Mouse (Mus musculus): Measurements from ENCODE around the gene Grik4. TPM values are rescaled to one million over a fixed set of nuclear protein-coding genes. Genes with fewer than 3 reads are reported as not detected.

The Grik4 gene
- polyA plus RNA-seq, 1 experiment from 2014 or later: 1.1 TPM

DNA sequence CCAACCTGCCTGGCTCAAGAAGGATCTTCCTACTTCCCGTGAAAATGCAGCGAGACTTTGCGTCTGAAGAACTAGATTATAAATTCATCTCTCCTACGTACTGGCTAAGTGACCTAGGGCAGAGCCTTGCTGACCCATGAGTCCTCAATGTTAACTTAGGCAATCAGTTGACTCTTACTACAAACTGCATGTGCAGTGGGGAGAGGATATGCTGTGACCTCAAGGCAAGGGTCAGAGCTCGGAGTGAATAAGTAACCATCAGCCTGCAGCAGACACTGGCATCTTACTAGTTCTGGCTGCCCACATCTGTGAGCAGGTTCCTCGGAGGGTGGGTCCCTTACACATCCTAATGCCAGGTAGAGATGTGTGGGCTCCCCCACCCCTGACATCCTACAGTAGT lies 216.6 kb downstream of the Grik4 start:
- DNase-seq (ENCODE audit: low spot score) (no peak), ATAC-seq (replicated peaks; ENCODE audit: low FRiP score) (no peak)
- H3K27me3 ChIP-seq (ENCODE audit: control insufficient read depth, insufficient read depth, low read length): no peaks in the 10 kb centered on the region
- no peaks in the 10 kb centered on the region for H3K36me3 ChIP-seq (ENCODE audit: control insufficient read depth, insufficient read depth, low read length)
- no peaks in the 10 kb centered on the region for H3K9me3 ChIP-seq (ENCODE audit: control insufficient read depth, low read length)
- H3K4me1 ChIP-seq (replicated peaks; ENCODE audit: control insufficient read depth, insufficient read depth, low read length): no peaks in the 10 kb centered on the region
- H3K4me3 ChIP-seq (ENCODE audit: low read depth, low read length): no peak overlapping the region
- no peak overlapping the region for H3K27ac ChIP-seq (ENCODE audit: low read depth, low read length)
- H3K9ac ChIP-seq (ENCODE audit: low read length): no peak overlapping the region
- WGBS: 88% methylated on average over 6 of the region's 6 CpGs
- no peak overlapping the region for H3K4me2 ChIP-seq (ENCODE audit: low read depth, low read length, severe bottlenecking)

DNA sequence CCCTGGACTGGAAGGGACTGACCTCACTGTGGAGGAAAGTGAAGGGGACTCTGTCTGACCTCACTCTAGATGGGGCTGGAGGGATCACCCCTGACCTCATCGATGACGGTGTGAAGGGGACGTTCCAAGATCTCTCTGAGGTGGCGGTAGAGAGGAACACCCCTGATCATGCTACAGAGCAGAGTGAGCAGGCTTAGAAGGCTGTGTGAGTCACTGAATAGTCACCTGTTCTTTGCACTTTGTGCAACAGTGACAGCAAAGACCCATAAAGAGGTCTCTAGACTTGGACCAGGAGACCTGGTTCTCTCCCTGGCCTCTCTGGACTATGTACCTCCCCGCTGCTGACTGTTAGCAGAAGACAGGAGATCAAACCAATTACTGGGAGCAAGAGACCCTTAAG lies 217.1 kb downstream of the Grik4 start:
- DNase-seq (ENCODE audit: low spot score): no peak
- no peak overlapping the region for H3K9ac ChIP-seq (ENCODE audit: low read length)
- H3K36me3 ChIP-seq (ENCODE audit: control insufficient read depth, insufficient read depth, low read length): no peaks in the 10 kb centered on the region
- 91% methylated on average over 5 of the region's 5 CpGs for WGBS
- H3K4me2 ChIP-seq (ENCODE audit: low read depth, low read length, severe bottlenecking): no peak overlapping the region
- no peaks in the 10 kb centered on the region for H3K27me3 ChIP-seq (ENCODE audit: control insufficient read depth, insufficient read depth, low read length)
- H3K9me3 ChIP-seq (ENCODE audit: control insufficient read depth, low read length): no peaks in the 10 kb centered on the region
- H3K4me3 ChIP-seq (ENCODE audit: low read depth, low read length): no peak overlapping the region
- no peak for ATAC-seq (replicated peaks; ENCODE audit: low FRiP score)
- no peak overlapping the region for H3K27ac ChIP-seq (ENCODE audit: low read depth, low read length)
- no peaks in the 10 kb centered on the region for H3K4me1 ChIP-seq (replicated peaks; ENCODE audit: control insufficient read depth, insufficient read depth, low read length)

DNA sequence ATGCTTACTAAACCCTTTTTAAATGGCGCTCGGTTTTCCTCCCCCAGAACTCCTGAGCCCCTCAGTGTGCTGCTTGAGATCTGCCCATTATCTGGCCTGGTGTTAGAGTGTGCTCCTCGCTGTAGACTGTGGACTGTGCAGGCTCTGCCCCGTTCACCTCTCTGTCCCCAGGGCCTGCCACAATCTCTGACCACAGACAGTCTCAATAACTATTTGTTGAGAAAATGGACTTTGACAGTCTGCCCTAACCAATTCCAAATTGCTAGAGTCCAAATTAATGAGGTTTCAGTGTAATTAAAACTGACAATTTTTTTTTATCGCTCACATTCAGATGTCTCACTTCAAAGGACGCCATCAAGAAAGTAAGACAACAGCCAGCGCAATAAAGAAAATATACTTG lies 220.2 kb downstream of the Grik4 start:
- H3K36me3 ChIP-seq (ENCODE audit: control insufficient read depth, insufficient read depth, low read length): no peaks in the 10 kb centered on the region
- H3K4me1 ChIP-seq (replicated peaks; ENCODE audit: control insufficient read depth, insufficient read depth, low read length): no peaks in the 10 kb centered on the region
- no peaks in the 10 kb centered on the region for H3K9me3 ChIP-seq (ENCODE audit: control insufficient read depth, low read length)
- no peaks in the 10 kb centered on the region for H3K27me3 ChIP-seq (ENCODE audit: control insufficient read depth, insufficient read depth, low read length)
- H3K4me2 ChIP-seq (ENCODE audit: low read depth, low read length, severe bottlenecking): no peak overlapping the region
- DNase-seq (ENCODE audit: low spot score): no peak
- no peak overlapping the region for H3K9ac ChIP-seq (ENCODE audit: low read length)
- no peak overlapping the region for H3K4me3 ChIP-seq (ENCODE audit: low read depth, low read length)
- H3K27ac ChIP-seq (ENCODE audit: low read depth, low read length): no peak overlapping the region
- 58% methylated on average over 7 of the region's 7 CpGs for WGBS
- ATAC-seq (replicated peaks; ENCODE audit: low FRiP score): no peak

DNA sequence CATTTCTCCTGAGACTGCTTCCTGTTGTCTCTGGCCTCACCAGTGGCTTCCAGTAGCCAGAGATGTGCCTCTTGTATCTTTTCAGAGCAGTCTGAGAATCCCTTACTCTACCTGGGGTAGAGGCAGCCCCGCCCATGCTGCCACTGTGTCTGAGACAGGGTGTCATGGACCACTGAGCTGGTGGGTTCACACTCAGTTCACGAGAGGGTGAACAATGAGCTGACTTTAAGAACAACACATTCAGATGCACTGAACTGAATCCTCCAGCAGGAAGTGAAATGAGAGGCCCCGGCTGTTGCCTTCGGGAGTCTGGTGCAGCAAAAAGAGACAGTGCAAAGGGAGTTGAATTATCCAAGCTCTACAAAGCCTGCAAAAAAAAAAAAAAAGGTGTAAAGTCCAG lies 221.8 kb downstream of the Grik4 start:
- DNase-seq (ENCODE audit: low spot score): no peak
- Histone ChIP-seq H3K9ac (ENCODE audit: low read length) (no peak overlapping the region), H3K4me3 (ENCODE audit: low read depth, low read length) (no peak overlapping the region), H3K9me3 (ENCODE audit: control insufficient read depth, low read length) (no peaks in the 10 kb centered on the region), H3K4me2 (ENCODE audit: low read depth, low read length, severe bottlenecking) (no peak overlapping the region), H3K4me1 (replicated peaks; ENCODE audit: control insufficient read depth, insufficient read depth, low read length) (no peaks in the 10 kb centered on the region), H3K27me3 (ENCODE audit: control insufficient read depth, insufficient read depth, low read length) (no peaks in the 10 kb centered on the region), H3K27ac (ENCODE audit: low read depth, low read length) (no peak overlapping the region), H3K36me3 (ENCODE audit: control insufficient read depth, insufficient read depth, low read length) (no peaks in the 10 kb centered on the region)
- 23% methylated on average over 4 of the region's 4 CpGs for WGBS
- ATAC-seq (replicated peaks; ENCODE audit: low FRiP score): no peak

DNA sequence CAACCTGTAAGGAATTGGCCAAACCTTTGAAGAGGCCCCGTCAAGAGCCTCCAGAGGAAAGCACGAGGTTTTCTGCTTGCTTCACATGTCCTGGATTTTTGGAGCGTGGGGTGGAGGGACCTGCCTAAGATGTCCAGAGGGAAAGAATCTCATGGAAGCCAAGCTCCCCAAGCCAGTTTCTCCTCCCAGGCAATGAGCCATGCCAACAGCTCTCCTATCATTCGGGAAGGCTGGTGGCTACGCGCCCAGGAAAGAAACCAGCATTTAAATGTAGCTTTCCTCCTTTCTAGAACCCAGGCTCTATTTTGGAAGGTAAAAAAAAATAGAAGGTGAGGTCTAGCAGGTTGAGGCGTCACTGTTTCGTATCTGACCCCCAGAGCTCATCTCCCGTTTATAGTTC lies 222.6 kb downstream of the Grik4 start:
- H3K36me3 ChIP-seq (ENCODE audit: control insufficient read depth, insufficient read depth, low read length): no peaks in the 10 kb centered on the region
- no peak overlapping the region for H3K4me3 ChIP-seq (ENCODE audit: low read depth, low read length)
- ATAC-seq (replicated peaks; ENCODE audit: low FRiP score) (no peak), DNase-seq (ENCODE audit: low spot score) (no peak)
- 93% methylated on average over 9 of the region's 9 CpGs for WGBS
- no peak overlapping the region for H3K4me2 ChIP-seq (ENCODE audit: low read depth, low read length, severe bottlenecking)
- no peaks in the 10 kb centered on the region for H3K27me3 ChIP-seq (ENCODE audit: control insufficient read depth, insufficient read depth, low read length)
- H3K27ac ChIP-seq (ENCODE audit: low read depth, low read length): no peak overlapping the region
- no peak overlapping the region for H3K9ac ChIP-seq (ENCODE audit: low read length)
- H3K9me3 ChIP-seq (ENCODE audit: control insufficient read depth, low read length): no peaks in the 10 kb centered on the region
- H3K4me1 ChIP-seq (replicated peaks; ENCODE audit: control insufficient read depth, insufficient read depth, low read length): no peaks in the 10 kb centered on the region

DNA sequence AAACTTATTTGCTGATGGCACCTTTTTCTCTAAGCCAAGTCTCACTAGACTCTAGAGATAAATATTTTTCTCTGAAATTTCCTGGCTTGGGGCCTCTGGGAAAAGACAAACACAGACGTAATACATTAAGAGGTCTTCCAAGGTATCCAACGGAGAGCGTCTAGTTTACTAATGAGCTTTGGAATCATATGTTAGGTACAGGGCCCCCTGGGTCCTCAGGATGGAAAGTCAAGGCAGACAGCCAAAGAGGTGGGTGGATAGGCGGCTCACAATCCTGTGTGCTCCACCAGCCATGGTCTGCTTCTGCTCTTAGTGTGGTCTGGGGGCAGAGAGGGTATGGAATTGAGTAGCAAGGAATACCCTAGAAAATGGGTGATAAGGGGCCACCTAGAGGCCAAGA lies 223.1 kb downstream of the Grik4 start:
- no peak overlapping the region for H3K9ac ChIP-seq (ENCODE audit: low read length)
- WGBS: 88% methylated on average over 4 of the region's 4 CpGs
- DNase-seq (ENCODE audit: low spot score) (no peak), ATAC-seq (replicated peaks; ENCODE audit: low FRiP score) (no peak)
- H3K36me3 ChIP-seq (ENCODE audit: control insufficient read depth, insufficient read depth, low read length): no peaks in the 10 kb centered on the region
- no peak overlapping the region for H3K4me3 ChIP-seq (ENCODE audit: low read depth, low read length)
- no peaks in the 10 kb centered on the region for H3K9me3 ChIP-seq (ENCODE audit: control insufficient read depth, low read length)
- no peak overlapping the region for H3K4me2 ChIP-seq (ENCODE audit: low read depth, low read length, severe bottlenecking)
- H3K27me3 ChIP-seq (ENCODE audit: control insufficient read depth, insufficient read depth, low read length): no peaks in the 10 kb centered on the region
- no peak overlapping the region for H3K27ac ChIP-seq (ENCODE audit: low read depth, low read length)
- H3K4me1 ChIP-seq (replicated peaks; ENCODE audit: control insufficient read depth, insufficient read depth, low read length): no peaks in the 10 kb centered on the region

DNA sequence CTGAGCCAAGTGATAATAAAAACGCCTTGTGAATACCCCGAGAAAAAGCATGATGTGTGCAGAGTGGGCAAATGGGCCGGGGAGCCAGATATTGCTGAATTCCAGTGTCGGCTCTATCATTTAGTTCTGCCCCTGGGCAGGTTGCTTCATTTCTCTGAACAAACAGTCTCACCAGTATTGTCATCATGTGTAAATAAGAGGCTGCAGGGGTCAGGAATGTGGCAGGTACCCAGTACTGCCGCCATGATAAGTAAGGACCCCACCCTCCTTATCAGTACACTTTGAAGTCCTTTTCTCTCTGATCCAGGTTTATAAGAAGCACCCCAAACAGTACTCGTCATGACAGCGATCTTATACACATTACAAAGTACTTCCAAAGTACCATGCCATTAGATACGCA lies 230.4 kb downstream of the Grik4 start:
- H3K9me3 ChIP-seq (ENCODE audit: control insufficient read depth, low read length): no peaks in the 10 kb centered on the region
- H3K9ac ChIP-seq (ENCODE audit: low read length): no peak overlapping the region
- no peaks in the 10 kb centered on the region for H3K27me3 ChIP-seq (ENCODE audit: control insufficient read depth, insufficient read depth, low read length)
- DNase-seq (ENCODE audit: low spot score): no peak
- ATAC-seq (replicated peaks; ENCODE audit: low FRiP score): no peak
- H3K4me2 ChIP-seq (ENCODE audit: low read depth, low read length, severe bottlenecking): no peak overlapping the region
- H3K4me3 ChIP-seq (ENCODE audit: low read depth, low read length): no peak overlapping the region
- no peaks in the 10 kb centered on the region for H3K36me3 ChIP-seq (ENCODE audit: control insufficient read depth, insufficient read depth, low read length)
- no peak overlapping the region for H3K27ac ChIP-seq (ENCODE audit: low read depth, low read length)
- no peaks in the 10 kb centered on the region for H3K4me1 ChIP-seq (replicated peaks; ENCODE audit: control insufficient read depth, insufficient read depth, low read length)
- 88% methylated on average over 8 of the region's 8 CpGs for WGBS

DNA sequence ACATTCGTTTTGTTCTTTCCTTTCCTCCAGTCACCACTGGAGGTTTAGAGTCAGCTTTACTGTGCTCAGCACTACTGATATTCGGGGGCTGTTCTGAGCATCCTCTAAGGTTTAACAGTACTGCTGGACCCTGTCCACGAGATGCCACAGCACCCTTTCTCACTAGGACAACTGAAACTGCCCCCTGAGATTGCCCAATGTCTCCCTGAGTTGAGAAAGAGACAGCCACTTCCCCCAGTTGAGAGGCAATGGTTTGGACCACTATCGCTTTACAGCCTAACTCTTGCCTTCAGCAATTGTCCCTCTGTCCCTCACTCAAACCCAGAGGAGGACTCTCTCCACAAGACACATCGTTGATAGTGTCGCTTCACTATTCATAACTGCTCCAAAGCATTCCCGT lies 238.4 kb downstream of the Grik4 start:
- no peaks in the 10 kb centered on the region for H3K9me3 ChIP-seq (ENCODE audit: control insufficient read depth, low read length)
- DNase-seq (ENCODE audit: low spot score) (no peak), ATAC-seq (replicated peaks; ENCODE audit: low FRiP score) (no peak)
- no peak overlapping the region for H3K4me3 ChIP-seq (ENCODE audit: low read depth, low read length)
- no peak overlapping the region for H3K9ac ChIP-seq (ENCODE audit: low read length)
- no peaks in the 10 kb centered on the region for H3K36me3 ChIP-seq (ENCODE audit: control insufficient read depth, insufficient read depth, low read length)
- H3K27me3 ChIP-seq (ENCODE audit: control insufficient read depth, insufficient read depth, low read length): no peaks in the 10 kb centered on the region
- H3K4me2 ChIP-seq (ENCODE audit: low read depth, low read length, severe bottlenecking): no peak overlapping the region
- 86% methylated on average over 7 of the region's 7 CpGs for WGBS
- H3K27ac ChIP-seq (ENCODE audit: low read depth, low read length): no peak overlapping the region
- no peaks in the 10 kb centered on the region for H3K4me1 ChIP-seq (replicated peaks; ENCODE audit: control insufficient read depth, insufficient read depth, low read length)

DNA sequence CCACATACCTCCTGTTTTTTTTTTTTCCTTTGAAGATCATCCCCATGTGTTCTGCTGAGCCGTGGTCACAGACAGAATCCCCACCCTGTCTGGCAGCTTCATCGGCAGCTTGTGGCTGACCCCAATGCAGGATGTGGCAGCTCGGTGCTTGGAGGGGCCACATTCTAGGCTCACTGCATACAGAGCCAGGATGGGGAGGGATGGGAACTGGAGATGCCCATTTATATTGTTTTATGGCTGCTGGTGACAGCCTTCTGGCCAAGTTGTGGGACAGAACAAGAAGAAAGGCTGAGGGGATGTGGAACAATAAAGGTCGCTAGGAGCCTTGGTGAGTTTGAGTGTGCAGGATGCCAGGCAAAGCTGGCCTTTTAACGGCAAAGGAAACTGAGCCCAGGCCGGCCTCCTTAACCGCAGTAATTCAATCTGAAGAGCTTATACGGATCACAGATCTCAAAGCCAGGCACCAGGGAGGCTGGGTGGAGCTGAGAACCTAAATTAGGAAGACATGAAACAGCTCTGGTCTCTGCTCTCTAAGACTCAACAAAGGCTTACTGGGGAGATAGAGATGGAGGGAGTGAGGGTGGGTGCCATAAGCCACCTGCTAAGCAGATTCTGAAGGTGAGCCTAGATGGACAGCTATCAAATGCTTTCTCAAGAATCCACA lies 241.0 kb downstream of the Grik4 start:
- Histone ChIP-seq H3K27me3 (ENCODE audit: control insufficient read depth, insufficient read depth, low read length) (no peaks in the 10 kb centered on the region), H3K9ac (ENCODE audit: low read length) (no peak overlapping the region), H3K4me3 (ENCODE audit: low read depth, low read length) (no peak overlapping the region), H3K36me3 (ENCODE audit: control insufficient read depth, insufficient read depth, low read length) (no peaks in the 10 kb centered on the region), H3K4me2 (ENCODE audit: low read depth, low read length, severe bottlenecking) (no peak overlapping the region), H3K9me3 (ENCODE audit: control insufficient read depth, low read length) (no peaks in the 10 kb centered on the region), H3K27ac (ENCODE audit: low read depth, low read length) (no peak overlapping the region), H3K4me1 (replicated peaks; ENCODE audit: control insufficient read depth, insufficient read depth, low read length) (no peaks in the 10 kb centered on the region)
- no peak for DNase-seq (ENCODE audit: low spot score)
- WGBS: 43% methylated on average over 8 of the region's 8 CpGs
- ATAC-seq (replicated peaks; ENCODE audit: low FRiP score): no peak

All from forebrain, embryonic 11.5 days (tissue).